Mouse (Mus musculus) cerebellum, adult 2 months (tissue): ENCODE measurements around the gene Arpp19.

Source experiments
- CTCF ChIP-seq: fragments of 200-500 bp; IDR thresholded peaks from 2 replicates; pipeline ENCODE4 v1.5.1; 2011; ENCODE audit warnings: low read depth, mild to moderate bottlenecking, control low read depth, low read length, moderate library complexity, borderline replicate concordance; ENCODE audit not compliant: insufficient read depth
- POLR2A ChIP-seq: fragments of 200-500 bp; IDR thresholded peaks from 2 replicates; pipeline ENCODE4 v1.6.1; 2011; ENCODE audit warnings: low read length, control low read depth, borderline replicate concordance; ENCODE audit not compliant: insufficient read depth

DNA sequence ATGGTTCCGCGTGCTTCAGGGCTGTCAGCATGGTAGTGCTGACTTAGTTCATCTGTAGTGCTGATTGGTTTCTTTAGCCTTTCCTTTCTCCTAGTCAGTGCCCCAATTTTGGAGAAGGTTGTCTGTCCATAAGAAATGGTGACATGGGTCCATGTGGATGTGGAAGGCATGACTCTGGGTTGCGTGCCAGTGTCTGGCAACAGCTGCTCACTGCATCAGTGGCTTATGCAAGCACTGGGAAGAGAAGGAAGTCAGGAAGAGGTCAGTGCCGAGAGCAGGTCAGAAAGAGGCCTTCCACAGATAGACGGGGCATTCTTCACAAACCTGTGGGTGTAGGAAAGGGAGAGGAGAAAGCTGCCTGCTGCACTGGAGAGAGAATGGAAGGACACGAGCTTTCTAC is 36.4 kb upstream of the Arpp19 start:
- TF ChIP-seq CTCF, result no peak
- no peak for TF ChIP-seq POLR2A
